Mouse (Mus musculus) mouse trophoblast stem cell (cell line): ENCODE results near the gene 3110082J24Rik.
"Not testable (repeated sequence)": the region's sequence is repeated elsewhere in the genome, so short reads cannot be mapped to it uniquely, and the experiment has no call there.

Source experiments
- in situ Hi-C, 2 experiments: fragments of 300-500 bp; cut with MseI, MboI; formaldehyde crosslinking; loops; 2 replicates in 1 of 2; 3 replicates in 1 of 2; pipeline ENCODE4 v1.15.1; 2025

3110082J24Rik gene

GRCm38 (mm10) chr5:30072377-30072776, 33.5 kb downstream of the 3110082J24Rik start:
- in situ Hi-C loops = no loop called here

GRCm38 (mm10) chr5:30071677-30072076, 34.2 kb downstream of the 3110082J24Rik start:
- in situ Hi-C loops = no loop called here

- in situ Hi-C loops = no loop called here
Observed at GRCm38 (mm10) chr5:30067726-30068125, 38.2 kb downstream of the 3110082J24Rik start.

GRCm38 (mm10) chr5:30059607-30060006, 46.3 kb downstream of the 3110082J24Rik start:
- in situ Hi-C loops = not testable (repeated sequence)

- in situ Hi-C loops = no loop called here
Observed at GRCm38 (mm10) chr5:30058216-30058731, 47.6 kb downstream of the 3110082J24Rik start.
